Mouse (Mus musculus) kidney, adult 2 months (tissue): ENCODE data around the gene Ccs. TPM values are rescaled to one million over a fixed set of nuclear protein-coding genes. Genes with fewer than 3 reads are reported as not detected.

Experiments
- DNase-seq: peaks from one replicate; pipeline ENCODE4 v3.0.0; 2021
- H3K27ac ChIP-seq: fragments of 200-500 bp; 2 replicates; pipeline ENCODE4 v1.5.1; 2012; ENCODE audit warnings: low read depth, low read length, control low read depth, inconsistent platforms; ENCODE audit not compliant: insufficient read depth
- H3K27me3 ChIP-seq: fragments of 200-500 bp; replicated peaks from 2 replicates; pipeline ENCODE4 v1.6.1; 2012; ENCODE audit warnings: mild to moderate bottlenecking, moderate library complexity, low read length, inconsistent platforms; ENCODE audit not compliant: control insufficient read depth, insufficient read depth
- H3K36me3 ChIP-seq: fragments of 200-500 bp; 2 replicates; pipeline ENCODE4 v1.6.1; 2012; ENCODE audit warnings: mild to moderate bottlenecking, moderate library complexity, low read length, inconsistent platforms; ENCODE audit not compliant: control insufficient read depth, insufficient read depth
- H3K4me1 ChIP-seq: fragments of 200-500 bp; 2 replicates; pipeline ENCODE4 v1.6.1; 2011; ENCODE audit warnings: low read length; ENCODE audit not compliant: control insufficient read depth, insufficient read depth
- H3K4me3 ChIP-seq: fragments of 200-500 bp; 2 replicates; pipeline ENCODE4 v1.5.1; 2011; ENCODE audit warnings: mild to moderate bottlenecking, low read depth, low read length, control low read depth; ENCODE audit not compliant: insufficient read depth
- CTCF ChIP-seq: fragments of 200-500 bp; conservative IDR thresholded peaks from 2 replicates; pipeline ENCODE4 v1.5.1; 2011; ENCODE audit warnings: low read depth, mild to moderate bottlenecking, control low read depth, low read length, moderate library complexity, mixed read lengths; ENCODE audit not compliant: insufficient read depth, insufficient read length
- POLR2A ChIP-seq: fragments of 200-500 bp; IDR thresholded peaks from one replicate; pipeline ENCODE4 v1.6.1; 2011; ENCODE audit warnings: low read depth, low read length, control low read depth
- WGBS: fragments of 180-500 bp; shearing (Covaris S2); methylation state at CpG from one replicate; pipeline ENCODE4 v1.1.7; 2018; 5-methylcytosine and 5-hydroxymethylcytosine counted together
- polyA plus RNA-seq: library from polyadenylated mRNA; depleted of rRNA; stranded (reverse); fragments of >200 nt; gene quantifications from 2 replicates; pipeline ENCODE4 v1.2.3, GENCODE M21; 2012

Gene Ccs
- polyA plus RNA-seq, 1 experiment = 192 TPM

DNA sequence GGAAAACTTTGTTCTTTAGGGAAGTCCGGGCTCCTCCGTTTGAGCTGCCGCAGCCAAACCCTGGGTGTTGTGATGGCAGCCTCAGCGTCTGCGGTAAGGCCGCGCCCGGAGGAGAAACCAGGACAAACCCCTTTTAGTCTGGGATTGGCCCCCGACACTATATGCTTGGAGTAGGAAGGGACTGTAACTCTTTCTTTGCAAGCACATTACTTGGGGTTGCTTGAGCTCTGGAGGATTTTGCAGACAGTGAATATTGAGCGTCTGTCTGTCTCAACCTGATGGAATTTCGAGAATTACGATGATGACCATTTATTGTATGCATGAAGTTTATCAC lies 27.3 kb downstream of the Ccs start:
- DNase-seq = no peak
- Histone ChIP-seq H3K27me3 (no peaks in the 10 kb centered on the region), H3K36me3 (no peaks in the 10 kb centered on the region), H3K27ac (peak overlapping the region; percentile 85), H3K4me1 (peaks cover 11% of the 10 kb centered on the region; the same call in 1 of the 2 replicates), H3K4me3 (peak overlapping the region; percentile 75)
- WGBS = 2% methylated on average over 12 of the region's 12 CpGs
- TF ChIP-seq CTCF (no peak), POLR2A (no peak)

- WGBS = under 1% methylated on average over 83 of the region's 83 CpGs
- H3K4me1 ChIP-seq = peaks cover 11% of the 10 kb centered on the region; the same call in 1 of the 2 replicates
- peak; percentile 97 for TF ChIP-seq POLR2A
- no peak for TF ChIP-seq CTCF
- no peaks in the 10 kb centered on the region for H3K27me3 ChIP-seq
- H3K4me3 ChIP-seq = peak within 1 kb of the TSS; percentile 75
- peak within 1 kb of the TSS; percentile 91 for H3K27ac ChIP-seq
- H3K36me3 ChIP-seq = no peaks in the 10 kb centered on the region
- peak; percentile 100 for DNase-seq
These were observed 27.8 kb downstream of the Ccs start, which contains the start of the genes Gm21992 and Rbm14 for GRCm38 (mm10) chr19:4811063-4811908. Gene Gm21992, minus strand, starts transcription at chr19:4811612. Gene Rbm14, minus strand, starts transcription at chr19:4811634.

GRCm38 (mm10) chr19:4810746-4811062 lies 28.4 kb downstream of the Ccs start:
- no peak for TF ChIP-seq POLR2A
- TF ChIP-seq CTCF = no peak
- H3K27me3 ChIP-seq = no peaks in the 10 kb centered on the region
- H3K36me3 ChIP-seq = no peaks in the 10 kb centered on the region
- H3K4me1 ChIP-seq = peaks cover 11% of the 10 kb centered on the region; the same call in 1 of the 2 replicates
- no peak for DNase-seq
- H3K4me3 ChIP-seq = peak overlapping the region; percentile 70
- H3K27ac ChIP-seq = peak overlapping the region; percentile 91
- under 1% methylated on average over 17 of the region's 17 CpGs for WGBS

- whole genome bisulfite sequencing = under 1% methylated on average over 14 of the region's 14 CpGs
- Histone ChIP-seq H3K4me3 (peak overlapping the region; percentile 70), H3K27me3 (no peaks in the 10 kb centered on the region), H3K27ac (peak overlapping the region; percentile 19; the same call in 1 of the 2 replicates), H3K4me1 (peaks cover 11% of the 10 kb centered on the region; the same call in 1 of the 2 replicates), H3K36me3 (no peaks in the 10 kb centered on the region)
- DNase-seq = no peak
- TF ChIP-seq CTCF = no peak
- no peak for TF ChIP-seq POLR2A
These were observed 28.8 kb downstream of the Ccs start for GRCm38 (mm10) chr19:4810309-4810708.

DNA sequence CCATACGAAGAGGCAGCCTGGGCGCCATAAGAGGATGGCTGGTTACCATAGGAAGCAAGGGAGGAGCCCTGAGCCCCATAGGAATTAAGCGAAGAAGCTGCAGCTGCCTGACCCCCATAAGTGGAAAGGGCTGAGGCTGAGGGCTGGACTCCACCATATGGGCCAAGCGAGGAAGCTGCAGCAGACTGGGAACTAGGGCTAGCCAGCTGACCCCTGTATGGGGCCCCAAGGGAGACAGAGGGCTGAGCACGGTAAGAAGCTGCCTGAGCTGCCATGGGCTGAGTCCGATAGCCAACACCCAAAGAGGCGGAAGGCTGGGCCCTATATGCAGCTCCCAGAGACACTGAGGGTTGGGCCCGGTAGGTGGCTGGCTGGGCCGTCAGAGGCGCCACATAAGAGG lies 35.8 kb downstream of the Ccs start:
- H3K27me3 ChIP-seq = no peaks in the 10 kb centered on the region
- no peak for TF ChIP-seq CTCF
- TF ChIP-seq POLR2A = no peak
- H3K4me3 ChIP-seq = no peak overlapping the region
- H3K4me1 ChIP-seq = no peaks in the 10 kb centered on the region; the same call in 1 of the 2 replicates
- no peak overlapping the region for H3K27ac ChIP-seq
- WGBS = 81% methylated on average over 10 of the region's 10 CpGs
- no peaks in the 10 kb centered on the region; the same call in 1 of the 2 replicates for H3K36me3 ChIP-seq
- no peak for DNase-seq

GRCm38 (mm10) chr19:4802691-4803091 lies 36.4 kb downstream of the Ccs start:
- Histone ChIP-seq H3K4me3 (no peak overlapping the region), H3K27ac (no peak overlapping the region), H3K36me3 (no peaks in the 10 kb centered on the region; the same call in 1 of the 2 replicates), H3K27me3 (no peaks in the 10 kb centered on the region), H3K4me1 (no peaks in the 10 kb centered on the region; the same call in 1 of the 2 replicates)
- TF ChIP-seq POLR2A (no peak), CTCF (no peak)
- no peak for DNase-seq
- 92% methylated on average over 7 of the region's 7 CpGs for WGBS

- 82% methylated on average over 5 of the region's 5 CpGs for WGBS
- no peak overlapping the region for H3K4me3 ChIP-seq
- H3K27me3 ChIP-seq = no peaks in the 10 kb centered on the region
- no peak overlapping the region for H3K27ac ChIP-seq
- H3K4me1 ChIP-seq = peaks cover 10% of the 10 kb centered on the region; the same call in 1 of the 2 replicates
- DNase-seq = no peak
- TF ChIP-seq POLR2A (no peak), CTCF (no peak)
- no peaks in the 10 kb centered on the region; the same call in 1 of the 2 replicates for H3K36me3 ChIP-seq
These were observed 40.0 kb downstream of the Ccs start for GRCm38 (mm10) chr19:4799083-4799482.
